Mouse (Mus musculus): ENCODE measurements around the gene Cgrrf1. TPM values are rescaled to one million over a fixed set of nuclear protein-coding genes. Genes with fewer than 3 reads are reported as not detected.

Cgrrf1 gene
- polyA plus RNA-seq (2015; fragmentation: Nextera tagmentation; extraction: Ambion mirVana) = 19.5 and 20.3 TPM in 2 replicates

GRCm38 (mm10) chr14:46831837-46832333 lies at the start of gene Cgrrf1:
TSS of gene Cgrrf1 (plus strand) at chr14:46832125.
- H3K4me1 ChIP-seq (ENCODE audit: control insufficient read depth, insufficient read depth, low read depth, low read length) = peaks cover 9% of the 10 kb centered on the region
- H3K27me3 ChIP-seq (replicated peaks; ENCODE audit: control insufficient read depth, insufficient read depth, low read length) = no peaks in the 10 kb centered on the region
- WGBS = under 1% methylated on average over 22 of the region's 32 CpGs
- H3K27ac ChIP-seq (ENCODE audit: low read depth, low read length) = peak within 1 kb of the TSS; percentile 54
- no peaks in the 10 kb centered on the region for H3K36me3 ChIP-seq (ENCODE audit: control insufficient read depth, insufficient read depth, low read length)
- H3K4me3 ChIP-seq (ENCODE audit: low read length) = peak within 1 kb of the TSS; percentile 77
- peak within 1 kb of the TSS; percentile 95 for H3K4me2 ChIP-seq (ENCODE audit: low read length)
- peak within 1 kb of the TSS; percentile 86 for H3K9ac ChIP-seq (ENCODE audit: low read depth, low read length)
- ATAC-seq = peak; percentile 99
- H3K9me3 ChIP-seq (ENCODE audit: control insufficient read depth, low read length) = no peaks in the 10 kb centered on the region

GRCm38 (mm10) chr14:46782187-46782828 lies 49.6 kb upstream of the Cgrrf1 start:
- WGBS = 85% methylated on average over 8 of the region's 8 CpGs
- H3K27me3 ChIP-seq (replicated peaks; ENCODE audit: control insufficient read depth, insufficient read depth, low read length) = no peaks in the 10 kb centered on the region
- H3K9me3 ChIP-seq (ENCODE audit: control insufficient read depth, low read length) = 0 out of 2 replicates have a peak, but pooled peaks cover 3% of the 10 kb centered on the region
- no peak for ATAC-seq
- H3K4me2 ChIP-seq (ENCODE audit: low read length) = no peak overlapping the region
- no peak overlapping the region for H3K9ac ChIP-seq (ENCODE audit: low read depth, low read length)
- H3K4me1 ChIP-seq (ENCODE audit: control insufficient read depth, insufficient read depth, low read depth, low read length) = peaks cover 11% of the 10 kb centered on the region
- H3K4me3 ChIP-seq (ENCODE audit: low read length) = no peak overlapping the region
- no peak overlapping the region for H3K27ac ChIP-seq (ENCODE audit: low read depth, low read length)
- H3K36me3 ChIP-seq (ENCODE audit: control insufficient read depth, insufficient read depth, low read length) = peaks cover 33% of the 10 kb centered on the region

GRCm38 (mm10) chr14:46783327-46783926 lies 48.5 kb upstream of the Cgrrf1 start:
- no peak overlapping the region for H3K9ac ChIP-seq (ENCODE audit: low read depth, low read length)
- ATAC-seq = no peak
- H3K4me2 ChIP-seq (ENCODE audit: low read length) = no peak overlapping the region
- 0 out of 2 replicates have a peak, but pooled peaks cover 3% of the 10 kb centered on the region for H3K9me3 ChIP-seq (ENCODE audit: control insufficient read depth, low read length)
- H3K4me3 ChIP-seq (ENCODE audit: low read length) = no peak overlapping the region
- H3K36me3 ChIP-seq (ENCODE audit: control insufficient read depth, insufficient read depth, low read length) = peaks cover 24% of the 10 kb centered on the region
- H3K27ac ChIP-seq (ENCODE audit: low read depth, low read length) = no peak overlapping the region
- peaks cover 13% of the 10 kb centered on the region for H3K4me1 ChIP-seq (ENCODE audit: control insufficient read depth, insufficient read depth, low read depth, low read length)
- WGBS = 92% methylated on average over 10 of the region's 10 CpGs
- H3K27me3 ChIP-seq (replicated peaks; ENCODE audit: control insufficient read depth, insufficient read depth, low read length) = no peaks in the 10 kb centered on the region

GRCm38 (mm10) chr14:46785247-46785646 lies 46.7 kb upstream of the Cgrrf1 start:
- Histone ChIP-seq H3K4me2 (ENCODE audit: low read length) (no peak overlapping the region), H3K27ac (ENCODE audit: low read depth, low read length) (no peak overlapping the region), H3K4me1 (ENCODE audit: control insufficient read depth, insufficient read depth, low read depth, low read length) (peaks cover 16% of the 10 kb centered on the region), H3K9me3 (ENCODE audit: control insufficient read depth, low read length) (no peaks in the 10 kb centered on the region), H3K27me3 (replicated peaks; ENCODE audit: control insufficient read depth, insufficient read depth, low read length) (no peaks in the 10 kb centered on the region), H3K36me3 (ENCODE audit: control insufficient read depth, insufficient read depth, low read length) (peaks cover 9% of the 10 kb centered on the region; the same call in 1 of the 2 replicates), H3K4me3 (ENCODE audit: low read length) (no peak overlapping the region), H3K9ac (ENCODE audit: low read depth, low read length) (no peak overlapping the region)
- WGBS = 81% methylated on average over 5 of the region's 5 CpGs
- no peak for ATAC-seq

GRCm38 (mm10) chr14:46787454-46787786 lies 44.5 kb upstream of the Cgrrf1 start:
- peaks cover 16% of the 10 kb centered on the region for H3K4me1 ChIP-seq (ENCODE audit: control insufficient read depth, insufficient read depth, low read depth, low read length)
- peak overlapping the region; percentile 93 for H3K4me3 ChIP-seq (ENCODE audit: low read length)
- peak; percentile 5; the same call in 1 of the 2 replicates for ATAC-seq
- no peaks in the 10 kb centered on the region for H3K9me3 ChIP-seq (ENCODE audit: control insufficient read depth, low read length)
- H3K9ac ChIP-seq (ENCODE audit: low read depth, low read length) = peak overlapping the region; percentile 98
- H3K27me3 ChIP-seq (replicated peaks; ENCODE audit: control insufficient read depth, insufficient read depth, low read length) = no peaks in the 10 kb centered on the region
- peak overlapping the region; percentile 99 for H3K27ac ChIP-seq (ENCODE audit: low read depth, low read length)
- 0 out of 2 replicates have a peak, but pooled peaks cover 2% of the 10 kb centered on the region for H3K36me3 ChIP-seq (ENCODE audit: control insufficient read depth, insufficient read depth, low read length)
- peak overlapping the region; percentile 90 for H3K4me2 ChIP-seq (ENCODE audit: low read length)
- under 1% methylated on average over 11 of the region's 11 CpGs for whole genome bisulfite sequencing

- WGBS = under 1% methylated on average over 63 of the region's 86 CpGs
- no peaks in the 10 kb centered on the region for H3K27me3 ChIP-seq (replicated peaks; ENCODE audit: control insufficient read depth, insufficient read depth, low read length)
Measured at GRCm38 (mm10) chr14:46787787-46788504, 44.0 kb upstream of the Cgrrf1 start, which contains the start of gene Cnih1. TSS of gene Cnih1 (minus strand) at chr14:46788411.

GRCm38 (mm10) chr14:46788505-46788901 lies 43.4 kb upstream of the Cgrrf1 start:
- peak overlapping the region; percentile 93 for H3K4me3 ChIP-seq (ENCODE audit: low read length)
- 36% methylated on average over 8 of the region's 8 CpGs for WGBS
- H3K4me2 ChIP-seq (ENCODE audit: low read length) = peak overlapping the region; percentile 48
- no peaks in the 10 kb centered on the region for H3K36me3 ChIP-seq (ENCODE audit: control insufficient read depth, insufficient read depth, low read length)
- no peaks in the 10 kb centered on the region for H3K27me3 ChIP-seq (replicated peaks; ENCODE audit: control insufficient read depth, insufficient read depth, low read length)
- peak overlapping the region; percentile 98; the same call in 1 of the 2 replicates for H3K9ac ChIP-seq (ENCODE audit: low read depth, low read length)
- peaks cover 16% of the 10 kb centered on the region for H3K4me1 ChIP-seq (ENCODE audit: control insufficient read depth, insufficient read depth, low read depth, low read length)
- H3K27ac ChIP-seq (ENCODE audit: low read depth, low read length) = peak overlapping the region; percentile 99
- H3K9me3 ChIP-seq (ENCODE audit: control insufficient read depth, low read length) = no peaks in the 10 kb centered on the region
- ATAC-seq = no peak

More at GRCm38 (mm10) chr14:46787787-46788504, 44.0 kb upstream of the Cgrrf1 start, which contains the start of gene Cnih1:
- Histone ChIP-seq H3K27ac (ENCODE audit: low read depth, low read length) (peak within 1 kb of the TSS; percentile 99), H3K9ac (ENCODE audit: low read depth, low read length) (peak within 1 kb of the TSS; percentile 98), H3K4me2 (ENCODE audit: low read length) (peak within 1 kb of the TSS; percentile 90), H3K4me3 (ENCODE audit: low read length) (peak within 1 kb of the TSS; percentile 93), H3K9me3 (ENCODE audit: control insufficient read depth, low read length) (no peaks in the 10 kb centered on the region), H3K4me1 (ENCODE audit: control insufficient read depth, insufficient read depth, low read depth, low read length) (peaks cover 16% of the 10 kb centered on the region), H3K36me3 (ENCODE audit: control insufficient read depth, insufficient read depth, low read length) (0 out of 2 replicates have a peak, but pooled peaks cover 2% of the 10 kb centered on the region)
- peak; percentile 97 for ATAC-seq

GRCm38 (mm10) chr14:46790303-46790702 lies 41.6 kb upstream of the Cgrrf1 start:
- Histone ChIP-seq H3K9ac (ENCODE audit: low read depth, low read length) (no peak overlapping the region), H3K4me1 (ENCODE audit: control insufficient read depth, insufficient read depth, low read depth, low read length) (peaks cover 16% of the 10 kb centered on the region), H3K4me3 (ENCODE audit: low read length) (no peak overlapping the region), H3K4me2 (ENCODE audit: low read length) (no peak overlapping the region), H3K27ac (ENCODE audit: low read depth, low read length) (no peak overlapping the region), H3K36me3 (ENCODE audit: control insufficient read depth, insufficient read depth, low read length) (no peaks in the 10 kb centered on the region), H3K27me3 (replicated peaks; ENCODE audit: control insufficient read depth, insufficient read depth, low read length) (no peaks in the 10 kb centered on the region), H3K9me3 (ENCODE audit: control insufficient read depth, low read length) (no peaks in the 10 kb centered on the region)
- no peak for ATAC-seq
- 69% methylated on average over 4 of the region's 4 CpGs for WGBS

- no peak overlapping the region for H3K4me3 ChIP-seq (ENCODE audit: low read length)
- no peak overlapping the region for H3K9ac ChIP-seq (ENCODE audit: low read depth, low read length)
- H3K27me3 ChIP-seq (replicated peaks; ENCODE audit: control insufficient read depth, insufficient read depth, low read length) = no peaks in the 10 kb centered on the region
- no peaks in the 10 kb centered on the region for H3K36me3 ChIP-seq (ENCODE audit: control insufficient read depth, insufficient read depth, low read length)
- ATAC-seq = no peak
- peaks cover 16% of the 10 kb centered on the region for H3K4me1 ChIP-seq (ENCODE audit: control insufficient read depth, insufficient read depth, low read depth, low read length)
- H3K9me3 ChIP-seq (ENCODE audit: control insufficient read depth, low read length) = no peaks in the 10 kb centered on the region
- H3K27ac ChIP-seq (ENCODE audit: low read depth, low read length) = no peak overlapping the region
- no peak overlapping the region for H3K4me2 ChIP-seq (ENCODE audit: low read length)
- WGBS = 95% methylated on average over 6 of the region's 6 CpGs
Measured at GRCm38 (mm10) chr14:46790723-46791122, 41.2 kb upstream of the Cgrrf1 start.
